Mouse (Mus musculus) thymus, adult 2 months (tissue): ENCODE measurements around the gene Tubgcp2.

ENCODE experiments used
- CTCF ChIP-seq: fragments of 200-500 bp; IDR thresholded peaks from 2 replicates; pipeline ENCODE4 v1.5.1; 2012; ENCODE audit warnings: mild to moderate bottlenecking, control low read depth, low read length, moderate library complexity, borderline replicate concordance; ENCODE audit not compliant: control insufficient read depth, poor library complexity, insufficient read depth; ENCODE audit errors: extremely low read depth
- POLR2A ChIP-seq: fragments of 200-500 bp; IDR thresholded peaks from 2 replicates; pipeline ENCODE4 v1.6.1; 2012; ENCODE audit warnings: mild to moderate bottlenecking, low read length, control low read depth, moderate library complexity; ENCODE audit not compliant: control insufficient read depth, poor library complexity, insufficient read depth; ENCODE audit errors: extremely low read depth

GRCm38 (mm10) chr7:139993532-139993931, 42.9 kb downstream of the Tubgcp2 start:
- TF ChIP-seq CTCF: no peak
- no peak for TF ChIP-seq POLR2A
